Mouse (Mus musculus): ENCODE data around the gene Mapkapk3. TPM values are rescaled to one million over a fixed set of nuclear protein-coding genes. Genes with fewer than 3 reads are reported as not detected.

Gene Mapkapk3
- total RNA-seq (2014; rRNA removed) (2.3 and 3.2 TPM in 2 replicates), polyA plus RNA-seq (2015; fragmentation: Nextera tagmentation; extraction: Ambion mirVana) (1.3 and 2.2 TPM in 2 replicates)

DNA sequence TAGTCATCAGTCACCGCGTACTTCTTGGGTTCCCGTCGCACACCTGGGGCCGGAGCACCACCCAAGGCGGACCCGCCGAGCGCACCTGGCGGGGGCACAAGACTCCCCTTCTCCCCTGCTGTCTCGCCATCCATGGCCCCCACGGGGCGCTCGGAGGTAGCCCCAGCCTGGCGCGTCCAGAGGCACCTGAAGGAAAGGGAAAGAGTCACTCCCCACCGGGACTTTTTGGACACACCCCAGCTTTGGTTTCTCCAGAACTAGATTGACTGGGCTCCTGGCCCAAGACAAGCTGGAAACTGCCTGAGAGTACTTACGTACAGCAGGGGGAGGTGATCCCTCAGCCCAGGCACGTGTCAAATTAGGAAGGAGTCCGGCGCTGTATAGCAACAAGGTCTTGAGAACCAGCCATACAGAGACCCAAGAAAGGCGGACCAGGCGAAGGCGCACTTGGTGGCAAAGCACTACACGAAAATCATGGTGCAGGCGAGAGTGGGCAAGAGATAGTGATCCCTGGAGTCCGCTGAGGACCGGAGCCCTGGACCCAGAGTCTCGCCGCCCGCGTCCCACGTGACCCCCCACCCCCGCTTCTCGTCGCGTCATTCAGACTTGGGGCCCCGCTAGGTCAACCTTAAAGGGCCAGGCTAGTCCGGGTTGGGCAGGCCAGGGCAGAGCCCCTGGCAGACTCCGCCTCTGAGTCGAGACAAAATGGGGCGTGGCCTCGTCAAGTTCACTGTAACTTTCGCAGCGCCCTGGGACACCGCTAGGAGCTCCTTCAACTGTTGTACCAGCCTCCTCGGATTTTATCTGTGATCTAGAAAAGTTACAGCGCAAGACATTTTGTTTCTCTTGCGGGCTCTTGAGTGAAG, at the start of gene Mapkapk3:
Mapkapk3 (minus strand) TSS at position 667 of the 866 bp plus-strand sequence.
- Histone ChIP-seq H3K9ac (replicated peaks; ENCODE audit: low read length, poor library complexity, severe bottlenecking) (0 out of 2 replicates have a peak within 1 kb of the TSS, but pooled peaks have one; percentile 2), H3K4me2 (ENCODE audit: low read depth, low read length, poor library complexity, severe bottlenecking) (peak within 1 kb of the TSS; percentile 90), H3K9me3 (ENCODE audit: low read length) (no peaks in the 10 kb centered on the region), H3K36me3 (ENCODE audit: insufficient read depth, low read length) (no peaks in the 10 kb centered on the region), H3K27ac (ENCODE audit: low read depth, low read length) (no peak within 1 kb of the TSS), H3K4me1 (ENCODE audit: insufficient read depth, low read length) (peaks cover 9% of the 10 kb centered on the region; the same call in 1 of the 2 replicates), H3K27me3 (ENCODE audit: insufficient read depth, low read length) (peaks cover 20% of the 10 kb centered on the region; the same call in 1 of the 2 replicates), H3K4me3 (ENCODE audit: low read depth, low read length) (peak within 1 kb of the TSS; percentile 36)
- DNase-seq (ENCODE audit: low spot score), result peak; percentile 70
- peak; percentile 62 for ATAC-seq (ENCODE audit: low FRiP score)
- WGBS, result 3% methylated on average over 47 of the region's 49 CpGs
- TF ChIP-seq CTCF (IDR thresholded peaks at IDR 0.05), result peak; percentile 10; the same call in 1 of the 2 replicates

DNA sequence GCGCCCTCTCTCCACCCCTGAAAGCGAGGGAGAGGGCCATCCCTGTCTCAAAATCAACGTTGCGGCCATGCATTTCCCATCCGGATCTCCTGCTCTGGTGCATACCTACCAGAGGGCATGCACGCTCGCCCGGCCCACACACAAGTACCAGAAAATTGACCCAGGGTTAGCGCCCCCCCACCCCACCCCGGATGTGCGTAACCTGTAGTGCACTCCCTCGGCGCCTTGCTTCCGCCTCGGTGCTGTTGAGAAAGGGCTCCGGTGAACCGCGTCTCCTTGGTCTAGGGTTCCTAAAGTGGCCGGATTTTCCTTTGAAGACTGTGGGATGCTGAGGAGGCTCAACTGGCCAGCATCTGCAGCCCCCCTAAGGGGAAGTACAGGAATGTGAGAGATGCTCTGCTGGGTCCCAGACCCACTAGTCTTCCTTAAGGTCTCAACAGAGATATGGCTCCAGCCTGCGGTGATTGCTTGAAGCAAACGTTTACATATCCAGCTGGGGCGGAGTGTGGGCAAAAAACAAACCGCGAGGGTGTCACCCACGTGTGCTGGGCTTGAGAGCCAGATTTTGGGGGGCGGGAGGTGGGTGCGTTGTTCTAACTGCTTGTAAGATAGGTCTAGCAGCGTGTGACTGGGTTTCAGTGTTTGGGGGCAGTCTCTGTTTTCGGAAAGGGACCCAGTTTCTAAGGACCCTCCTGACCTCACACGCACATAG, 48.7 kb upstream of the Mapkapk3 start, which contains the start of gene Hemk1:
Hemk1 (minus strand) TSS at position 179 of the 712 bp plus-strand sequence.
- no peaks in the 10 kb centered on the region for H3K9me3 ChIP-seq (ENCODE audit: low read length)
- peak within 1 kb of the TSS; percentile 84 for H3K4me2 ChIP-seq (ENCODE audit: low read depth, low read length, poor library complexity, severe bottlenecking)
- peaks cover 6% of the 10 kb centered on the region; the same call in 1 of the 2 replicates for H3K36me3 ChIP-seq (ENCODE audit: insufficient read depth, low read length)
- peak within 1 kb of the TSS; percentile 61 for H3K9ac ChIP-seq (replicated peaks; ENCODE audit: low read length, poor library complexity, severe bottlenecking)
- peak within 1 kb of the TSS; percentile 48 for H3K4me3 ChIP-seq (ENCODE audit: low read depth, low read length)
- peak; percentile 93 for DNase-seq (ENCODE audit: low spot score)
- 3% methylated on average over 29 of the region's 30 CpGs for WGBS
- no peaks in the 10 kb centered on the region for H3K27me3 ChIP-seq (ENCODE audit: insufficient read depth, low read length)
- H3K27ac ChIP-seq (ENCODE audit: low read depth, low read length), result peak within 1 kb of the TSS; percentile 57
- H3K4me1 ChIP-seq (ENCODE audit: insufficient read depth, low read length), result peaks cover 16% of the 10 kb centered on the region; the same call in 1 of the 2 replicates
- no peak for TF ChIP-seq CTCF (IDR thresholded peaks at IDR 0.05)
- peak; percentile 81 for ATAC-seq (ENCODE audit: low FRiP score)

GRCm38 (mm10) chr9:107336386-107336785, 46.7 kb upstream of the Mapkapk3 start:
- no peak overlapping the region for H3K4me2 ChIP-seq (ENCODE audit: low read depth, low read length, poor library complexity, severe bottlenecking)
- no peak for TF ChIP-seq CTCF (IDR thresholded peaks at IDR 0.05)
- no peaks in the 10 kb centered on the region for H3K27me3 ChIP-seq (ENCODE audit: insufficient read depth, low read length)
- peaks cover 17% of the 10 kb centered on the region for H3K36me3 ChIP-seq (ENCODE audit: insufficient read depth, low read length)
- H3K4me1 ChIP-seq (ENCODE audit: insufficient read depth, low read length), result peaks cover 15% of the 10 kb centered on the region; the same call in 1 of the 2 replicates
- H3K9ac ChIP-seq (replicated peaks; ENCODE audit: low read length, poor library complexity, severe bottlenecking), result no peak overlapping the region
- DNase-seq (ENCODE audit: low spot score) (no peak), ATAC-seq (ENCODE audit: low FRiP score) (no peak)
- H3K4me3 ChIP-seq (ENCODE audit: low read depth, low read length), result no peak overlapping the region
- no peaks in the 10 kb centered on the region for H3K9me3 ChIP-seq (ENCODE audit: low read length)
- H3K27ac ChIP-seq (ENCODE audit: low read depth, low read length), result no peak overlapping the region
- 91% methylated on average over 6 of the region's 6 CpGs for WGBS

DNA sequence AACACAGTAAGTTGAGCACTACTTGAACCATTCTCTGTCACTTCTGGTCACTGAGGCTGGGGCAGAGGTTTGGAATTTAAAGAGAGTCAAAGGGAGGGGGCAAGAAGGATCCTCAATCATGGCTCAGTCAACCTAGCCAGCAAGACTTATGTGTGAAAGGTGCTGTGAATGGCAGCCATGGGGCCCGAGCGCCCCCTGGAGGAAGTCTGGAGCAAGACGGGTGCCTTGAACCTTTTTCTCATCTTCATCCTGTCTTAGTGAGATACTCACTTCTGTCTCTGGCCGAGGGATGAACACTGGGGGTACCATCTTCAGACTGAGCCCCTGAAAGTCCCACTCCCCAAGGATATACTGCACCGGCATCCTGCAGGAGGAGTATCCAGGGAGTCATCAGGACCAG, 46.2 kb upstream of the Mapkapk3 start:
- peak; percentile 84 for TF ChIP-seq CTCF (IDR thresholded peaks at IDR 0.05)
- H3K4me2 ChIP-seq (ENCODE audit: low read depth, low read length, poor library complexity, severe bottlenecking), result no peak overlapping the region
- no peak overlapping the region for H3K4me3 ChIP-seq (ENCODE audit: low read depth, low read length)
- H3K27me3 ChIP-seq (ENCODE audit: insufficient read depth, low read length), result no peaks in the 10 kb centered on the region
- peaks cover 17% of the 10 kb centered on the region for H3K36me3 ChIP-seq (ENCODE audit: insufficient read depth, low read length)
- 13% methylated on average over 5 of the region's 5 CpGs for WGBS
- no peak overlapping the region for H3K9ac ChIP-seq (replicated peaks; ENCODE audit: low read length, poor library complexity, severe bottlenecking)
- H3K9me3 ChIP-seq (ENCODE audit: low read length), result no peaks in the 10 kb centered on the region
- DNase-seq (ENCODE audit: low spot score) (peak; percentile 51), ATAC-seq (ENCODE audit: low FRiP score) (no peak)
- H3K4me1 ChIP-seq (ENCODE audit: insufficient read depth, low read length), result peaks cover 12% of the 10 kb centered on the region; the same call in 1 of the 2 replicates
- H3K27ac ChIP-seq (ENCODE audit: low read depth, low read length), result no peak overlapping the region

GRCm38 (mm10) chr9:107335046-107335445, 45.4 kb upstream of the Mapkapk3 start:
- Histone ChIP-seq H3K27ac (ENCODE audit: low read depth, low read length) (no peak overlapping the region), H3K4me1 (ENCODE audit: insufficient read depth, low read length) (peaks cover 12% of the 10 kb centered on the region; the same call in 1 of the 2 replicates), H3K9me3 (ENCODE audit: low read length) (no peaks in the 10 kb centered on the region), H3K4me2 (ENCODE audit: low read depth, low read length, poor library complexity, severe bottlenecking) (no peak overlapping the region), H3K36me3 (ENCODE audit: insufficient read depth, low read length) (peaks cover 17% of the 10 kb centered on the region), H3K9ac (replicated peaks; ENCODE audit: low read length, poor library complexity, severe bottlenecking) (no peak overlapping the region), H3K4me3 (ENCODE audit: low read depth, low read length) (no peak overlapping the region), H3K27me3 (ENCODE audit: insufficient read depth, low read length) (no peaks in the 10 kb centered on the region)
- DNase-seq (ENCODE audit: low spot score) (no peak), ATAC-seq (ENCODE audit: low FRiP score) (no peak)
- 91% methylated on average over 5 of the region's 5 CpGs for WGBS
- TF ChIP-seq CTCF (IDR thresholded peaks at IDR 0.05), result peak; percentile 41
